Mouse (Mus musculus): ENCODE measurements around the gene Gm6020. TPM values are rescaled to one million over a fixed set of nuclear protein-coding genes. Genes with fewer than 3 reads are reported as not detected.

The Gm6020 gene
- polyA plus RNA-seq, 1 experiment from 2014 or later, result not detected

- H3K4me1 ChIP-seq, result peaks cover 21% of the 10 kb centered on the region
- H3K4me3 ChIP-seq, result peak overlapping the region; percentile 56
- H3K36me3 ChIP-seq, result no peaks in the 10 kb centered on the region
- H3K27ac ChIP-seq, result peak overlapping the region; percentile 93; the same call in 1 of the 2 replicates
- no peaks in the 10 kb centered on the region for H3K9me3 ChIP-seq
- no peaks in the 10 kb centered on the region for H3K27me3 ChIP-seq
- H3K9ac ChIP-seq, result no peak overlapping the region
- WGBS, result 31% methylated on average over 53 of the region's 53 CpGs
- ATAC-seq (ENCODE audit: insufficient number of reproducible peaks, low FRiP score, low TSS enrichment, low read depth), result peak; percentile 5; the same call in 1 of the 2 replicates
- peak overlapping the region; percentile 65 for H3K4me2 ChIP-seq
Measured at GRCm38 (mm10) chr19:61224678-61225525, 41.2 kb downstream of the Gm6020 start.

GRCm38 (mm10) chr19:61225526-61226400 is 42.1 kb downstream of the Gm6020 start:
- Histone ChIP-seq H3K9me3 (no peaks in the 10 kb centered on the region), H3K27me3 (no peaks in the 10 kb centered on the region), H3K9ac (no peak overlapping the region), H3K4me1 (peaks cover 21% of the 10 kb centered on the region), H3K4me3 (peak overlapping the region; percentile 56), H3K27ac (peak overlapping the region; percentile 93), H3K4me2 (peak overlapping the region; percentile 65), H3K36me3 (no peaks in the 10 kb centered on the region)
- peak; percentile 68 for ATAC-seq (ENCODE audit: insufficient number of reproducible peaks, low FRiP score, low TSS enrichment, low read depth)
- 7% methylated on average over 69 of the region's 70 CpGs for WGBS

GRCm38 (mm10) chr19:61226401-61226927 is 42.8 kb downstream of the Gm6020 start:
- Histone ChIP-seq H3K9me3 (no peaks in the 10 kb centered on the region), H3K4me1 (peaks cover 21% of the 10 kb centered on the region), H3K27me3 (no peaks in the 10 kb centered on the region), H3K4me3 (peak overlapping the region; percentile 56), H3K4me2 (peak overlapping the region; percentile 65), H3K9ac (0 out of 2 replicates have a peak overlapping the region, but pooled peaks have one; percentile 17), H3K36me3 (no peaks in the 10 kb centered on the region), H3K27ac (peak overlapping the region; percentile 93)
- WGBS, result 2% methylated on average over 71 of the region's 71 CpGs
- peak; percentile 16; the same call in 1 of the 2 replicates for ATAC-seq (ENCODE audit: insufficient number of reproducible peaks, low FRiP score, low TSS enrichment, low read depth)

- peaks cover 21% of the 10 kb centered on the region for H3K4me1 ChIP-seq
- 3% methylated on average over 67 of the region's 71 CpGs for WGBS
- H3K4me3 ChIP-seq, result peak overlapping the region; percentile 56
- H3K4me2 ChIP-seq, result peak overlapping the region; percentile 65
- H3K27ac ChIP-seq, result peak overlapping the region; percentile 93
- no peaks in the 10 kb centered on the region for H3K27me3 ChIP-seq
- H3K36me3 ChIP-seq, result no peaks in the 10 kb centered on the region
- no peaks in the 10 kb centered on the region for H3K9me3 ChIP-seq
- 0 out of 2 replicates have a peak overlapping the region, but pooled peaks have one; percentile 17 for H3K9ac ChIP-seq
- ATAC-seq (ENCODE audit: insufficient number of reproducible peaks, low FRiP score, low TSS enrichment, low read depth), result peak; percentile 88
Measured at GRCm38 (mm10) chr19:61226928-61227854, 43.5 kb downstream of the Gm6020 start.

GRCm38 (mm10) chr19:61227941-61228701 is 44.4 kb downstream of the Gm6020 start, which contains the start of gene Csf2ra:
Csf2ra (minus strand) TSS chr19:61228429.
- Histone ChIP-seq H3K36me3 (no peaks in the 10 kb centered on the region), H3K4me2 (peak within 1 kb of the TSS; percentile 65), H3K4me1 (peaks cover 21% of the 10 kb centered on the region), H3K27ac (peak within 1 kb of the TSS; percentile 93), H3K9me3 (no peaks in the 10 kb centered on the region), H3K4me3 (peak within 1 kb of the TSS; percentile 56), H3K27me3 (no peaks in the 10 kb centered on the region), H3K9ac (no peak within 1 kb of the TSS)
- 53% methylated on average over 36 of the region's 36 CpGs for WGBS
- no peak for ATAC-seq (ENCODE audit: insufficient number of reproducible peaks, low FRiP score, low TSS enrichment, low read depth)

Other genes with a start within 250 kb of the Gm6020 start
- gene Zfp950, start 43.0 kb upstream of the Gm6020 start, polyA plus RNA-seq (2015; fragmentation: Nextera tagmentation; extraction: Ambion mirVana), result 39.6 and 51.9 TPM in 2 replicates
- gene Gm7102, start 7.6 kb upstream of the Gm6020 start, polyA plus RNA-seq (2015; fragmentation: Nextera tagmentation; extraction: Ambion mirVana), result 0.16 TPM in 1 of 2 replicates, not detected in the other
- gene Csf2ra, start 44.5 kb downstream of the Gm6020 start, polyA plus RNA-seq (2015; fragmentation: Nextera tagmentation; extraction: Ambion mirVana), result 39.0 and 40.3 TPM in 2 replicates
- not detected in 2 replicates for gene Gm21060, start 113.2 kb downstream of the Gm6020 start, polyA plus RNA-seq (2015; fragmentation: Nextera tagmentation; extraction: Ambion mirVana)

All from limb, embryonic 15.5 days (tissue).